Mouse (Mus musculus): ENCODE data around the gene Pgc.

Pgc gene

GRCm38 (mm10) chr17:47783445-47784223 lies 57.0 kb downstream of the Pgc start:
- DNase-seq (ENCODE audit: low spot score), result no peak
